ENCODE assay signal across 8 mouse cellular contexts in the genomic region with DNA sequence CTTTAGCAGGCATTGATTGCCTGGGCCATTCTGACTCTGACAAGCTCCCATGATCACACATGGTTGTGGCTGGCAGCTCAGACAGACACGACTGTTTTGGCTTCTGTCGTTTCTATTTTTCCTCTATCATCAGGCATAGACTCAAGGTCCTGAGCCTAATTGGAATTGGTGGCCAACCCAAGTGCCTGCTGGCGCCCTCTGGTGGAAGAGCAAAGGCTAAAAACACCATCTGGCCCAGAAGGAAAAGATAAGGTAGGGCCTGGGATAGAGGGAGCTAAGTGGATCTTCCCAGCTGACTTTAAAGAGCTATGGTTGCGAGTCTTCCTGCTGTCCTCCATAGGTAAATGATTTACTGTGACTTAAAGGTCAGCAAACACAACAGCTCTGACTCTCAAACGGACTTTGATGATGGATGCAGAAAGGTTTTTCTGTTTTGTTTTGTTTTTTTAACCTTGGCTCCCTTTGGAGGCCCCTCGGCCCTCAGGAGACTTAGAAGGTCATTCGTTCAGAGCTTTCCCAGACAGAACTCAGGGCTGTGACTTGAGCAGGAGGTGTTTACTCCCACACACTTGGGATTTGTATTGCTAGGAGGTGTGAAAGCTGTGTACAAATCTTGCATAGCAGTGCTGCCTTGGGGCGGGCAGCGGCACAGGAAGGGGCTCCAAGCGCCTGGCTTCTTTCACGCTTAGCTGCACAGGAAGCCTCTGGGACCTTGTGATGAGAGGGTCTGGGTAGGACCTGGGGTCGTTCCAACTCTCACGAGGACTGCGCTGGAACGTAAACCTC. TPM values are rescaled to one million over a fixed set of nuclear protein-coding genes. Genes with fewer than 3 reads are reported as not detected.
DNase-seq lines count a peak whose midpoint lies in the region; ATAC-seq and TF ChIP-seq lines count a peak whose summit lies in the region.

No protein-coding gene starts in this region.

- no peak for TF ChIP-seq POLR2A in lung, adult 2 months (IDR thresholded peaks at IDR 0.05; ENCODE audit: borderline replicate concordance, extremely low read depth, low read depth, low read length)

- H3K4me1 ChIP-seq in heart, embryonic 16.5 days (ENCODE audit: control insufficient read depth, insufficient read depth, low read length) = peaks cover 6% of the 10 kb centered on the region
- no peaks in the 10 kb centered on the region for H3K4me1 ChIP-seq in lung, adult 2 months (ENCODE audit: control insufficient read depth, insufficient read depth, low read length)

- no peak overlapping the region for H3K9ac ChIP-seq in heart, embryonic 16.5 days (ENCODE audit: low read length)

- no peaks in the 10 kb centered on the region for H3K9me3 ChIP-seq in heart, embryonic 16.5 days (replicated peaks; ENCODE audit: control insufficient read depth, low read length)

- DNase-seq in frontal cortex, postnatal 10 days (ENCODE audit: low spot score in 2 of 2) = no peak
- DNase-seq in adrenal gland, adult 8-10 months = peak; percentile 51
- DNase-seq in embryo, embryonic 11 days = peak; percentile 53
- DNase-seq in layer of hippocampus, adult 18-20 months (ENCODE audit: low spot score in 2 of 2) = peak; percentile 16 to 67
- peak; percentile 80 for DNase-seq in lung, adult 2 months
- peak; percentile 23 to 42 for DNase-seq in spleen, postnatal 14 days (ENCODE audit: low spot score in 2 of 2)

- H3K27ac ChIP-seq in heart, embryonic 16.5 days (ENCODE audit: low read length) = 0 out of 2 replicates have a peak overlapping the region, but pooled peaks have one; percentile 19

- H3K4me2 ChIP-seq in heart, embryonic 16.5 days (ENCODE audit: low read depth, low read length) = peak overlapping the region; percentile 10; the same call in 1 of the 2 replicates

- H3K27me3 ChIP-seq in heart, embryonic 16.5 days (ENCODE audit: control insufficient read depth, insufficient read depth, low read length) = no peaks in the 10 kb centered on the region

- no peak overlapping the region for H3K4me3 ChIP-seq in heart, embryonic 16.5 days (ENCODE audit: low read length)
- no peak overlapping the region for H3K4me3 ChIP-seq in lung, adult 2 months (replicated peaks; ENCODE audit: extremely low read depth, low read depth, low read length)

- TF ChIP-seq CTCF in lung, adult 2 months (IDR thresholded peaks at IDR 0.05; ENCODE audit: insufficient read depth, low read length) = peak; percentile 87

- no peaks in the 10 kb centered on the region for H3K36me3 ChIP-seq in heart, embryonic 16.5 days (ENCODE audit: control insufficient read depth, insufficient read depth)

- ATAC-seq in frontal cortex, adult (ENCODE audit: low TSS enrichment) = peak; percentile 94
- 0 out of 2 replicates have a peak, but pooled peaks have one; percentile 47 for ATAC-seq in heart, embryonic 16.5 days (replicated peaks; ENCODE audit: extremely low read depth, insufficient read depth, low FRiP score)

- WGBS in heart, embryonic 16.5 days = 40% methylated on average over 15 of the region's 15 CpGs
- WGBS in lung, adult 2 months = 35% methylated on average over 15 of the region's 15 CpGs

RNA-seq across cellular contexts. Expression of a gene that starts 22.4 kb away (rescaled TPM):
- total RNA-seq in adrenal gland, adult 8-10 months (2022) = 1 to 10 TPM; 3.7 to 6.8 (median 5.8) TPM
- polyA plus RNA-seq in heart, embryonic 16.5 days (2015; fragmentation: Nextera tagmentation; extraction: Ambion mirVana) = 3.3 and 3.6 TPM in 2 replicates
- 1 to 10 TPM; 1.1 to 1.4 TPM for total RNA-seq in layer of hippocampus, adult 18-20 months (2021)
- 8.1 and 12.9 TPM in 2 replicates for polyA plus RNA-seq in lung, adult 2 months (2012; rRNA removed)

Comparison
In these comparisons a context has a peak if more than half of its experiments do, and no peak if none do; other contexts are left out.
1. DNase-seq: peak in adrenal gland, adult 8-10 months (single experiment), embryo, embryonic 11 days (single experiment), layer of hippocampus, adult 18-20 months (2 of 2), lung, adult 2 months (single experiment) and spleen, postnatal 14 days (2 of 2); none in frontal cortex, postnatal 10 days (0 of 2).